Mouse (Mus musculus) G1E (cell line): Measurements from ENCODE around the gene Mrpl52. TPM values are rescaled to one million over a fixed set of nuclear protein-coding genes. Genes with fewer than 3 reads are reported as not detected.
A peak's percentile ranks its signal among the peaks of the same experiment; 100 is the strongest.

Experiments
- ATAC-seq: 2 replicates; pipeline ENCODE4 v1.8.0; 2016; ENCODE audit warnings: mild to moderate bottlenecking; ENCODE audit not compliant: insufficient number of reproducible peaks, poor library complexity, low FRiP score, severe bottlenecking; ENCODE audit errors: extremely low read depth
- DNase-seq: peaks from one replicate; pipeline ENCODE4 v3.0.0; 2012; ENCODE audit warnings: low spot score
- H3K27me3 ChIP-seq: 2 replicates; pipeline ENCODE4 v1.6.1; 2012; ENCODE audit warnings: mild to moderate bottlenecking, low read length, inconsistent platforms; ENCODE audit not compliant: insufficient read depth
- H3K36me3 ChIP-seq: replicated peaks from 2 replicates; pipeline ENCODE3; 2012; ENCODE audit warnings: mild to moderate bottlenecking, inconsistent platforms
- H3K4me1 ChIP-seq: 2 replicates; pipeline ENCODE4 v1.6.1; 2012; ENCODE audit warnings: low read depth, low read length, inconsistent platforms, mixed read lengths; ENCODE audit not compliant: insufficient read depth
- H3K4me3 ChIP-seq: 2 replicates; pipeline ENCODE4 v1.5.1; 2012; ENCODE audit warnings: low read depth, mild to moderate bottlenecking, inconsistent platforms, low read length, moderate library complexity, mixed read lengths
- H3K9me3 ChIP-seq: replicated peaks from 2 replicates; pipeline ENCODE4 v1.6.1; 2012; ENCODE audit warnings: inconsistent platforms
- CTCF ChIP-seq: IDR thresholded peaks from 2 replicates; pipeline ENCODE4 v1.5.1; 2012; ENCODE audit warnings: low read depth, low read length, inconsistent platforms, mixed read lengths
- GATA1 ChIP-seq: IDR thresholded peaks from 2 replicates; pipeline ENCODE4 v1.6.1; 2012; ENCODE audit warnings: borderline replicate concordance, low read length, inconsistent platforms, mixed read lengths
- GATA2 ChIP-seq: IDR thresholded peaks from 2 replicates; pipeline ENCODE4 v1.6.1; 2012; ENCODE audit warnings: low read depth, low read length, inconsistent platforms, borderline replicate concordance
- POLR2AphosphoS5 ChIP-seq: IDR thresholded peaks from 2 replicates; pipeline ENCODE4 v1.6.1; 2012; ENCODE audit warnings: low read depth, low read length, inconsistent platforms; ENCODE audit not compliant: insufficient replicate concordance
- TAL1 ChIP-seq: conservative IDR thresholded peaks from 2 replicates; pipeline ENCODE4 v1.6.1; 2012; ENCODE audit warnings: low read depth, low read length, inconsistent platforms, mixed read lengths
- polyA plus RNA-seq: library from polyadenylated mRNA; stranded (reverse); fragments of >175 nt; gene quantifications from 2 replicates; pipeline ENCODE4 v1.2.3, GENCODE M21; 2012
- total RNA-seq, 2 experiments: library from RNA; stranded (forward) in 1 of 2; stranded (reverse) in 1 of 2; fragments of 200-1000 nt in 1 of 2; fragments of >200 nt in 1 of 2; fragmentation: Nextera tagmentation in 1 of 2; gene quantifications; 2 replicates each; pipeline ENCODE4 v1.2.3; 2014 to 2017

The Mrpl52 gene
- total and polyA plus RNA-seq, 3 experiments, result 238 to 1,643 (median 318) TPM

- TF ChIP-seq GATA1, result no peak
- TF ChIP-seq TAL1, result no peak
- no peak for TF ChIP-seq POLR2AphosphoS5
- TF ChIP-seq GATA2, result no peak
- Histone ChIP-seq H3K4me3 (no peak overlapping the region), H3K36me3 (peaks cover 17% of the 10 kb centered on the region), H3K4me1 (peaks cover 36% of the 10 kb centered on the region), H3K27me3 (no peaks in the 10 kb centered on the region), H3K9me3 (peaks cover 1% of the 10 kb centered on the region; the same call in 1 of the 2 replicates)
- ATAC-seq (no peak), DNase-seq (no peak)
Observed at GRCm38 (mm10) chr14:54462146-54462545, 35.4 kb downstream of the Mrpl52 start.

DNA sequence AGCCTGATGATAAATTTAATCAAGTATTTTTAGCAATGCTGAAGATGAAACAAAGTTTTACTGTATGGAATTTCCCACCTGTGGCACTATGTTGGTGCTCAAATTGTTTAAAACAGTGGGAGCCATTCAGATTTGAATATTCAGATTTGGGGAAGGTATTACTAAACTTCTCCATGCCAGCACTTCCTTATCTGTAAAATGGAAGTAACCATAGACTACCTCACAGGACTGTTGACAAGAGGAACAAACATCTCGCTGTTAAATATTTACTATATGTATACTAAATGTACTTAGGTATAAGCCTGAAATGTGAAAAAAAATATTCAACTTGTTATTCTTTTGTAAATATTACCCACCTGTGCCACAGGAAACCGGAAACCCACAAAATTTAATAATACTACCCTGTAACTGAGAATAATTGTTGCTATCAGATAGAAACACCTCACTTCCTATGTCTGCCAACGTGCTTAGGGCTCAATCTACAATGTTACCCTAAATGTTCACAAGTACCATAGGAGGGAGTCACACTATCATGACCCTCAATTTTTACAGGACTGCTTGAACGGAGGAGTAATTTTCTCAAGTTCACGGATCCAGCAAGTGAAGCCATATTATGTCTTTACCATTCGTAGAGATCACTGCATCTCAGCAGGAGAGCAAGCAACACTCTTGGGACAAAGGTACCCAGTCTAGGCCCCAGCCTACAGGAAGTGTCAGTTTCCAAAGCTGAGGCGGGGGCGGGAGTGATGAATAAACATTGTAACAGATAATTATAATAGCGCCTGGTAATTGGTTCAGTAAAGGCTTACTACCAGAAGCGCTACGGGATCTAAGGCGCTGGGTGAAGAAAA, 36.6 kb downstream of the Mrpl52 start:
- peaks cover 29% of the 10 kb centered on the region for H3K36me3 ChIP-seq
- DNase-seq, result no peak
- no peaks in the 10 kb centered on the region for H3K9me3 ChIP-seq
- peaks cover 48% of the 10 kb centered on the region for H3K4me1 ChIP-seq
- TF ChIP-seq CTCF (no peak), TAL1 (no peak), GATA2 (no peak), POLR2AphosphoS5 (no peak), GATA1 (no peak)
- peak; percentile 30; the same call in 1 of the 2 replicates for ATAC-seq
- H3K27me3 ChIP-seq, result no peaks in the 10 kb centered on the region; the same call in 1 of the 2 replicates
- H3K4me3 ChIP-seq, result peak overlapping the region; percentile 95

GRCm38 (mm10) chr14:54463959-54464292, 37.2 kb downstream of the Mrpl52 start, which contains the start of gene Lrp10:
Gene Lrp10 (plus strand): TSS chr14:54464137.
- Histone ChIP-seq H3K4me1 (peaks cover 54% of the 10 kb centered on the region), H3K4me3 (peak within 1 kb of the TSS; percentile 95), H3K27me3 (no peaks in the 10 kb centered on the region; the same call in 1 of the 2 replicates), H3K9me3 (no peaks in the 10 kb centered on the region), H3K36me3 (peaks cover 35% of the 10 kb centered on the region)
- TF ChIP-seq GATA1 (no peak), TAL1 (no peak), POLR2AphosphoS5 (no peak), GATA2 (no peak), CTCF (no peak)
- DNase-seq, result peak; percentile 84
- ATAC-seq, result peak; percentile 65

DNA sequence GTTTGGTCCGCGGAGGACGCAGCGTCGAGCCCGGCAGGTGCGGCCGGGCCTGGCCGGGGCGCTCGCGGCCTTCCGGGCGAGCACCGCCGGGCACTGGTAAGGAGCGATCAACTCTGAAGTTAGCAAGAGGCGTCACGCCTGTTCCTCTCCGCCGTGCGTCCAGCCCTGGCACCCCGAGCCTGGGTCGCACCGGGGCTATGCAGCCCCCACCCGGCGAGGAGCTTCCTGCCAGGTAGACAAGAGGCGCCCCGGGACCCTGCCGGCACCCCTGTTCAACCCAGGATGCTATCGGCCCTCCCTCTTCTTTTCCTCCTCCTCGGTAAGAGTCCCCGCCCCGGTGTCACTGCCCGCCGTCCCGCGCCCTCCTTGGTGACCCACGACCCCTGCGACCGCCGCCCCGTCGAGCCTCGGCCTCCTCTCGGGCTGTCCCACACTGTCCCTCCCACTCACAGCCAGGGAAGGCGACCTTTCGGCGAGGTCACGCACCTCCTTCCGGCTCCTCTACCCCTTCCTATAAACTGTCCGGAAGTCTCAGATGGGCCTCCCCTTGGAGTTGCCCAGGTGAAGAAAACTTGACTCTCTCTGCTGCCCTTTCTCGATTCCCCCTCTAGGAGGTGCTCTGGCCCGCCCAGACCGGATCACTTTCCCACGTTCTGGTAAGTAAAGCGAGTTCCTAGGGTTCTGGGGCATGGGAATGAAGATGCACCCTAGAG, 37.7 kb downstream of the Mrpl52 start:
- TF ChIP-seq CTCF (peak; percentile 24; the same call in 1 of the 2 replicates), POLR2AphosphoS5 (no peak)

DNA sequence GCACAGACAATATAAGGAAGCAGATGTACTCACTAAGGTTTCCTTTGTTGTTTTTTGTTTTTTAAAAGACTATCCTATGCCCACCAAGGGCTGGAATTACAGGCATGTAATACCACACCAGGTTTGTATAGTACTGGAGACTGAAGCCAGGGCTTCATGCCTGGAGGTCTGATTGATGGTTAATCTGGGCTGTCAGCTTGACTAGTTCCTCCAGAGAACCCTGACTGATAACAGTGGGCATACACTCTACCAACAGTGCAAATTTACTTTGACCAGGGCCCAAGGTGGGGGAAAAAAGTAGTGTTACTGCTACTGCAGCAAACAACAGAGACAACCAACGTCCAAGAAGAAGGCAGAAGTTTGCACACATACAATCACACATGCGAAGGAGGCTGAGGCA, 44.8 kb downstream of the Mrpl52 start:
- no peak for ATAC-seq
- DNase-seq, result no peak
- TF ChIP-seq POLR2AphosphoS5 (no peak; the same call in 1 of the 2 replicates), GATA2 (no peak), GATA1 (no peak), CTCF (no peak), TAL1 (no peak)
- no peak overlapping the region for H3K4me3 ChIP-seq
- H3K36me3 ChIP-seq, result peaks cover 56% of the 10 kb centered on the region
- peaks cover 18% of the 10 kb centered on the region for H3K27me3 ChIP-seq
- peaks cover 35% of the 10 kb centered on the region for H3K4me1 ChIP-seq
- no peaks in the 10 kb centered on the region for H3K9me3 ChIP-seq

More for the DNA sequence above, 37.7 kb downstream of the Mrpl52 start:
- DNase-seq (peak; percentile 79), ATAC-seq (peak; percentile 74)
- Histone ChIP-seq H3K36me3 (peaks cover 40% of the 10 kb centered on the region), H3K4me1 (peaks cover 59% of the 10 kb centered on the region), H3K27me3 (no peaks in the 10 kb centered on the region; the same call in 1 of the 2 replicates), H3K4me3 (peak overlapping the region; percentile 95), H3K9me3 (no peaks in the 10 kb centered on the region)

DNA sequence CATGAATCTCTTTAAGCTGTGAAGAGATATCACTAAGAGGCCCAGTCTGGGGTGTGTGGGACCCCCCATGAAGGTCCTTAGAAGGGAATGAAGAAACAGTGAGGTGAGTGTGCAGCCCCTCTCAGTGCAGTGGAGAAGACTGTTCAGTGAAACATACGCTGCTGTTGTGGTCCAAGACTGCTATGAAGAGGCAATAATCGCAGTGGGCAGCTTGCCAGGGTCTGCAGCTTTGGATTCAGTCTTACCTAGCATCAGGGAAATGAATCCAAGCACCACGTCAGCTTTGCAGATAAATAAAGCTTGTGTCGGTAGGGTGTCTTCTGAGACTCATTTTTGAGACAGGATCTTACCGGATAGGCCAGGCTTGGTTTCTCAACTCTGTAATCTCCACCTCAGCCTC, 46.0 kb downstream of the Mrpl52 start:
- peaks cover 44% of the 10 kb centered on the region for H3K36me3 ChIP-seq
- DNase-seq (no peak), ATAC-seq (no peak)
- H3K4me3 ChIP-seq, result no peak overlapping the region
- peaks cover 27% of the 10 kb centered on the region for H3K4me1 ChIP-seq
- no peaks in the 10 kb centered on the region for H3K9me3 ChIP-seq
- H3K27me3 ChIP-seq, result peaks cover 28% of the 10 kb centered on the region
- no peak for TF ChIP-seq TAL1
- no peak for TF ChIP-seq GATA2
